Comparison of ENCODE assay signal across 18 mouse cellular contexts in genomic region chr7:16203505-16203903, GRCm38 (mm10). TPM values are rescaled to one million over a fixed set of nuclear protein-coding genes. Genes with fewer than 3 reads are reported as not detected.
DNase-seq lines count a peak whose midpoint lies in the region; ATAC-seq and TF ChIP-seq lines count a peak whose summit lies in the region.
"Had no signal": no experiment of that assay in that cellular context is flagged by ENCODE, and none has a peak within 500 bp of the region (broad histone marks: within the 10 kb centered on the region; RNA-seq: fewer than 3 reads in every experiment).

No protein-coding gene starts in this region.

- no peaks in the 10 kb centered on the region for H3K36me3 ChIP-seq in kidney, adult 2 months (ENCODE audit: control insufficient read depth, insufficient read depth, low read length)
- H3K36me3 ChIP-seq in stomach, embryonic 15.5 days: peaks cover 18% of the 10 kb centered on the region; the same call in 1 of the 2 replicates
- peaks cover 14% of the 10 kb centered on the region for H3K36me3 ChIP-seq in stomach, postnatal 0 days (ENCODE audit: control insufficient read depth, insufficient read depth, low read length)

- WGBS in kidney, adult 2 months: 51% methylated on average over 13 of the region's 13 CpGs
- 87% methylated on average over 13 of the region's 13 CpGs for WGBS in stomach, embryonic 15.5 days
- WGBS in stomach, postnatal 0 days: 89% methylated on average over 13 of the region's 13 CpGs

- no peak for TF ChIP-seq POLR2A in kidney, adult 2 months (IDR thresholded peaks at IDR 0.05; ENCODE audit: low read depth, low read length)

- ATAC-seq in stomach, embryonic 15.5 days (ENCODE audit: insufficient read depth, low FRiP score, low read depth): no peak
- ATAC-seq in stomach, postnatal 0 days (ENCODE audit: low FRiP score, low TSS enrichment): no peak
- ATAC-seq: forebrain, embryonic 16.5 days; hindbrain, embryonic 16.5 days had no signal

- no peak for TF ChIP-seq EP300 in stomach, postnatal 0 days (optimal IDR thresholded peaks at IDR 0.05)

- peak overlapping the region; percentile 89 for H3K27ac ChIP-seq in kidney, adult 2 months (ENCODE audit: insufficient read depth, low read depth, low read length)
- 0 out of 2 replicates have a peak overlapping the region, but pooled peaks have one; percentile 31 for H3K27ac ChIP-seq in stomach, embryonic 15.5 days
- no peak overlapping the region for H3K27ac ChIP-seq in stomach, postnatal 0 days (replicated peaks)
- H3K27ac ChIP-seq: embryonic facial prominence, embryonic 13.5 days; forebrain, embryonic 12.5 days; heart, embryonic 13.5 days had no signal

- H3K9me3 ChIP-seq in stomach, embryonic 15.5 days: no peaks in the 10 kb centered on the region
- no peaks in the 10 kb centered on the region for H3K9me3 ChIP-seq in stomach, postnatal 0 days (ENCODE audit: control insufficient read depth, low read length)
- H3K9me3 ChIP-seq: embryonic facial prominence, embryonic 13.5 days; forebrain, embryonic 12.5 days; heart, embryonic 13.5 days had no signal

- H3K4me2 ChIP-seq in stomach, embryonic 15.5 days: no peak overlapping the region; the same call in 1 of the 2 replicates
- no peak overlapping the region for H3K4me2 ChIP-seq in stomach, postnatal 0 days (replicated peaks; ENCODE audit: low read depth)
- H3K4me2 ChIP-seq: embryonic facial prominence, embryonic 13.5 days; forebrain, embryonic 12.5 days; heart, embryonic 13.5 days had no signal

- H3K9ac ChIP-seq in stomach, embryonic 15.5 days: no peak overlapping the region
- no peak overlapping the region for H3K9ac ChIP-seq in stomach, postnatal 0 days (ENCODE audit: low read length)
- H3K9ac ChIP-seq: embryonic facial prominence, embryonic 13.5 days; forebrain, embryonic 12.5 days; heart, embryonic 13.5 days had no signal

- no peak overlapping the region for H3K4me3 ChIP-seq in kidney, adult 2 months (ENCODE audit: insufficient read depth, low read depth, low read length)
- peak overlapping the region; percentile 13 for H3K4me3 ChIP-seq in stomach, embryonic 15.5 days (replicated peaks)
- H3K4me3 ChIP-seq in stomach, postnatal 0 days (ENCODE audit: low read depth, low read length): no peak overlapping the region
- H3K4me3 ChIP-seq: embryonic facial prominence, embryonic 13.5 days; forebrain, embryonic 12.5 days; heart, embryonic 13.5 days had no signal

- H3K27me3 ChIP-seq in kidney, adult 2 months (replicated peaks; ENCODE audit: control insufficient read depth, insufficient read depth, low read length): no peaks in the 10 kb centered on the region
- H3K27me3 ChIP-seq in stomach, embryonic 15.5 days (replicated peaks): no peaks in the 10 kb centered on the region
- no peaks in the 10 kb centered on the region for H3K27me3 ChIP-seq in stomach, postnatal 0 days (ENCODE audit: control insufficient read depth, insufficient read depth, low read length)
- H3K27me3 ChIP-seq: embryonic facial prominence, embryonic 13.5 days; forebrain, embryonic 12.5 days; heart, embryonic 13.5 days had no signal

- no peak for DNase-seq in kidney, adult 2 months
- DNase-seq in kidney, postnatal 10 days: no peak
- no peak for DNase-seq in stomach, postnatal 0 days (ENCODE audit: low spot score)
- peak; percentile 38 for DNase-seq in kidney, postnatal 14 days
- DNase-seq in layer of hippocampus, adult 11-12 months (ENCODE audit: low spot score): no peak
- no peak for DNase-seq in T-cell, adult 2 months (ENCODE audit: low spot score)
- DNase-seq: adrenal gland, adult 8-10 months; cerebellum, adult 2 months; cerebellum, postnatal 10 days; embryo, embryonic 11 days; gastrocnemius, postnatal 14 days; heart, postnatal 36 days had no signal

- peaks cover 24% of the 10 kb centered on the region for H3K4me1 ChIP-seq in kidney, adult 2 months (ENCODE audit: control insufficient read depth, insufficient read depth, low read length)
- no peaks in the 10 kb centered on the region for H3K4me1 ChIP-seq in stomach, embryonic 15.5 days
- H3K4me1 ChIP-seq in stomach, postnatal 0 days (replicated peaks; ENCODE audit: control insufficient read depth, insufficient read depth): no peaks in the 10 kb centered on the region
- H3K4me1 ChIP-seq: embryonic facial prominence, embryonic 13.5 days; forebrain, embryonic 12.5 days; heart, embryonic 13.5 days had no signal

- no peak for TF ChIP-seq CTCF in kidney, adult 2 months (conservative IDR thresholded peaks at IDR 0.05; ENCODE audit: insufficient read depth, insufficient read length, low read depth, low read length)
- TF ChIP-seq CTCF in stomach, postnatal 0 days (IDR thresholded peaks at IDR 0.05; ENCODE audit: low read depth): no peak

RNA-seq across cellular contexts. Expression of gene Dhx34, which starts 18.3 kb away (rescaled TPM):
- polyA plus RNA-seq in kidney, adult 2 months (2012; rRNA removed): 22.7 and 28.9 TPM in 2 replicates
- polyA plus RNA-seq in stomach, embryonic 15.5 days (2015; fragmentation: Nextera tagmentation; extraction: Ambion mirVana): 37.9 and 55.3 TPM in 2 replicates
- 6.9 and 7.9 TPM in 2 replicates for polyA plus RNA-seq in stomach, postnatal 0 days (2015; fragmentation: Nextera tagmentation; extraction: Ambion mirVana)

RNA-seq across cellular contexts. Expression of gene Meis3, which starts 28.6 kb away (rescaled TPM):
- polyA plus RNA-seq in kidney, adult 2 months (2012; rRNA removed): 3.8 and 6.6 TPM in 2 replicates
- 28.2 and 28.8 TPM in 2 replicates for polyA plus RNA-seq in stomach, embryonic 15.5 days (2015; fragmentation: Nextera tagmentation; extraction: Ambion mirVana)
- 10.9 and 11.8 TPM in 2 replicates for polyA plus RNA-seq in stomach, postnatal 0 days (2015; fragmentation: Nextera tagmentation; extraction: Ambion mirVana)

RNA-seq across cellular contexts. Expression of gene C5ar2, which starts 40.5 kb away (rescaled TPM):
- 0.34 and 0.39 TPM in 2 replicates for polyA plus RNA-seq in kidney, adult 2 months (2012; rRNA removed)
- polyA plus RNA-seq in stomach, embryonic 15.5 days (2015; fragmentation: Nextera tagmentation; extraction: Ambion mirVana): 0.28 and 0.37 TPM in 2 replicates
- 0.24 TPM in 2 replicates for polyA plus RNA-seq in stomach, postnatal 0 days (2015; fragmentation: Nextera tagmentation; extraction: Ambion mirVana)
- polyA plus RNA-seq: forebrain, embryonic 12.5 days; forebrain, embryonic 16.5 days had no signal

RNA-seq across cellular contexts. Expression of gene C5ar1, which starts 55.8 kb away (rescaled TPM):
- 3.4 and 4.2 TPM in 2 replicates for polyA plus RNA-seq in kidney, adult 2 months (2012; rRNA removed)
- 3.7 and 4.1 TPM in 2 replicates for polyA plus RNA-seq in stomach, embryonic 15.5 days (2015; fragmentation: Nextera tagmentation; extraction: Ambion mirVana)
- 1.9 and 2.0 TPM in 2 replicates for polyA plus RNA-seq in stomach, postnatal 0 days (2015; fragmentation: Nextera tagmentation; extraction: Ambion mirVana)
